Mouse (Mus musculus): ENCODE results near the gene Dbt.

Dbt gene

GRCm38 (mm10) chr3:116542070-116542469 lies 29.2 kb downstream of the Dbt start:
- no peak for DNase-seq (ENCODE audit: low spot score in 2 of 2)

DNA sequence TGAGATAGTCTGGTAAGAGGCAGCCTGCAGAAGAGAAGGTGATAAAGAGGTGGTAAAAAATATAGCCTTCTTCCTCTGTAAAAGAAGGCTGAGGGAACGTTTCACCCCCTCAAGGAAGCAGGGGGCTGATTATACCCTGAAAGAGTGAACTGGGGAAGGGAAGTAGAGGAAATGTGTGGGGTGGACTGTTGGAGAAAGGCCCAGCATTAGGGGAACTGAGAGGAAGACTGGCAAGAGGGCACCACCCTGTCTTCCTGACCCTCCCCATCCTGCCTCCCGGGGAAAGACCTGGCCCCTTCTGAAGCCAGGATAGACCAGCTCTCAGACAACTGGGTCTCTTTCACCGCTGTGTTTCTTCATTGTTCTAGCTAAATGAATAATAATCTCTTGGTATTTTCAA lies 29.7 kb downstream of the Dbt start:
- no peak for DNase-seq (ENCODE audit: low spot score in 2 of 2)

- DNase-seq (ENCODE audit: low spot score in 2 of 2) = no peak
These were observed 34.6 kb downstream of the Dbt start for GRCm38 (mm10) chr3:116547430-116547829.

DNA sequence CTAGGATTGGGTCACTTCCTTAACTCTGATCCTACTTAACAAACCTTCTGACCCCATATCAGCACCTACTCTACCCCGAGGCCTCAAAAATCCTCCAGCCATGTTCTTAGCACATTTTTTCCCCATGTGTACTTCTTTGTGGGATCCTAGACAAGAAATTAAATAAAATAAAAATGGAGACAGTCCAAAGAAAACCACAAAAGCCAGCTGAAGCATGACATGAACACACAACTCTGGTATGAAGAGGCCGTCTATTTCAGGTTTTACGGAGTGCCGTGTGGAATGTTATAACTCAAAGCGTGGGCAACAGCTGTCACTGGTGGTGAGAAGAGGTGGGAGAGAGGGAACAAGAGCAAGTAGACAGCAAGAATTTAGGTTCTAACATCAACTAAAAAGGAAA lies 38.5 kb downstream of the Dbt start:
- DNase-seq (ENCODE audit: low spot score in 2 of 2) = no peak

- peak; percentile 24 to 37 for DNase-seq (ENCODE audit: low spot score in 2 of 2)
These were observed 48.4 kb downstream of the Dbt start for GRCm38 (mm10) chr3:116561315-116561714.

DNA sequence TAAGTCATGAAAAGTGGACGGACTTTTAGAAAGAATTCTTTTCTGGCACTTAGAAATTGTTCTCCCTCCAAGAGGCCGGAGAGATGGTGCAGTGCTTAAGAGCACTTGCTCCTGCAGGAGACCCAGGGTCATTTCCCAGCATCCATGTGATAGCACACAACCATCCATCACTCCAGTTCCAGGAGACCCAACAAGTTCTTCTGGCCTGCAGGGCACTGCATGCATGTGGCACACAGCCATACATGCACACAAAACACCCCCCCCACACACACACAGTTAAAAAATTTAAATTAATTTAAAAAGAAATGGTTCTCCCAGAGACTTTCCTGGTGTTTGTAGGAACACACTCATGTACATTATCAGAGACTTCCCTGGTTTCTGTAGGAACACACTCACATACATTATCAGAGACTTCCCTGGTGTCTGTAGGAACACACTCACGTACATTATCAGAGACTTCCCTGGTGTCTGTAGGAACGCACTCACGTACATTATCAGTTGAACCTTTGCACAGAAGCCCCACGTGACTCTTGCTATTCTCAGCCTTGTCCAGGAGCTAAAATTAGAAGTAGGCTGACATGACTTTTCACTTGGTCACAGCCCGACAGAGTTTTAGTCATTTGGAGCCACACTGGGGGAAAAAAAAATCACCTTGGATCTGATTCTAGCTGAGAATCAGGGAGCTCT lies 49.7 kb downstream of the Dbt start, which contains the start of gene Lrrc39:
TSS of gene Lrrc39 (plus strand) at position 566 of the 687 bp plus-strand sequence.
- peak in 1 of 2 experiments; percentile 12 for DNase-seq (ENCODE audit: low spot score in 2 of 2)

- DNase-seq (ENCODE audit: low spot score in 2 of 2) = no peak
These were observed 50.2 kb downstream of the Dbt start for GRCm38 (mm10) chr3:116563095-116563492.

- no peak for DNase-seq (ENCODE audit: low spot score in 2 of 2)
These were observed 57.8 kb downstream of the Dbt start for GRCm38 (mm10) chr3:116570628-116571027.

GRCm38 (mm10) chr3:116577286-116577685 lies 64.4 kb downstream of the Dbt start:
- no peak for DNase-seq (ENCODE audit: low spot score in 2 of 2)

- no peak for DNase-seq (ENCODE audit: low spot score in 2 of 2)
These were observed 69.3 kb downstream of the Dbt start for GRCm38 (mm10) chr3:116582201-116582600.

GRCm38 (mm10) chr3:116594076-116594727 lies 81.3 kb downstream of the Dbt start:
- DNase-seq (ENCODE audit: low spot score in 2 of 2) = no peak

- peak; percentile 98 to 100 for DNase-seq (ENCODE audit: low spot score in 2 of 2)
These were observed 82.1 kb downstream of the Dbt start, which contains the start of gene Sass6 for GRCm38 (mm10) chr3:116594728-116595602. TSS of gene Sass6 (plus strand) at chr3:116594982.

DNA sequence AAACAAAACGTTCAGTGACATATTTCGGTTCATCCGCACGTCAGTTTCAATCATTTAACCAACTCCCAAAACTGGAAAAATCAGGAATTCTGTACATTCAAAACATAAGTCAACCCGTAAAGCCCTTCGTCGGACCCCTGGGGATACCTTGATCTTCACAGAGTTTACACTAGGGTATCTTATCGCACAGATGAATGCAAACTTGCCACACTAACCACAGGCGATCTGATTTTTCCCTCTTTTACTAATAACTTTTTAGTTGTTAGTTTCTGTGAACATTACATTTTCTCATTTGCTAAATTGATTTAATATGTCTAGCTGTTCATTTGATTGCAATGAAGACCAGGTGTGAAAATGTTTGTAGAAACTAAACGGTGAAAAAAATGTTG lies 82.7 kb downstream of the Dbt start:
- no peak for DNase-seq (ENCODE audit: low spot score in 2 of 2)
